Mouse (Mus musculus): ENCODE measurements around the gene Ntn1. TPM values are rescaled to one million over a fixed set of nuclear protein-coding genes. Genes with fewer than 3 reads are reported as not detected.

The Ntn1 gene
- polyA plus RNA-seq, 1 experiment from 2014 or later: 67.1 TPM

DNA sequence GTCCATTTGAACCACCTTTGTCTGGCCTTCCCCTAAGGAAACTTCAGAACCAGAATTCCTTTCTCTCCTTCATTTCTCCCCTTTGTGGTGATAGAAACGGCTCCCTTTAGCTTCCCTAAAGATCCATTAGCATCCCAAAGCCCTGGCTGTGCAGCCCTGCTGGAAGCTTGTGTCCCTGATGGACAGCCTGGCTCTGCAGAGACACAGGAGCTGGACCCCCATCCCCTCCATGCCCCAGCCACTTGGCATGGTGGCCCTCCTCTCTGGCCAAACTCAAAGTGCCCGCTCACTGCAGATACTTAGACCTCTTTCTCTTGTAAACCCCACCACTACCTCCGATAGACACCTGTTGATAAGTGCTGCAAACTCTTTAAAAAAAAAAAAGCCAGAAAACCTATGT is 45.8 kb downstream of the Ntn1 start:
- H3K27me3 ChIP-seq: no peaks in the 10 kb centered on the region
- ATAC-seq (no peak), DNase-seq (ENCODE audit: low read depth, low spot score) (no peak)
- ChIA-PET POLR2A (interaction anchor here (0.6 kb wide), 1 partner anchor 8 kb away, joined by 4 read pairs; no protein-coding TSS in a partner anchor), CTCF (interaction anchor here (1.3 kb wide), 1 partner anchor 53 kb away, joined by 3 read pairs; no protein-coding TSS in a partner anchor)
- TF ChIP-seq CTCF (IDR thresholded peaks at IDR 0.05): no peak
- in situ Hi-C loops (cut with MboI; ENCODE audit: low pct_unique_long_range_greater_than_20kb): no loop called here

- CTCF ChIA-PET: interaction anchor here (0.8 kb wide), 1 partner anchor 20 kb away, joined by 5 read pairs; no protein-coding TSS in a partner anchor
- in situ Hi-C loops (cut with MboI; ENCODE audit: low pct_unique_long_range_greater_than_20kb): no loop called here
Observed at GRCm38 (mm10) chr11:68352236-68352635, 48.4 kb downstream of the Ntn1 start.

DNA sequence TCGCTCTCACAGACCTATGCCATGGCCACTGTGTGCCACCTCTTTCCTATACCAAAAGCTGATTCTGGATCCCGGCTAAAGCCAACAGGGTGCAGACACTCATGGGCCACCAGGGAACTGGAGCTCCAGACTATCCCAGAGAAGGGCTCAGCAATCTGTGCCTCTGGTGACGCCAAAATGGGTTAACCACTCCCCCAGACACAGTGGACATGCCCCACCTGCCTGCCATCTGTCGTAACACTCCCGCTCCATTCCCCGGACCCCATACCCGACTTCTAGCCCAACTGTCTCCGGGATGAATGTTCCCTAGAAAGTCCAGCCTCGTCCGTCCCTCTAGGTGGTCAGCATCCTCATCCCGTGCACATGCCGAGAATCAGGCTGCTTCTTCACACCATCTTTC is 51.8 kb downstream of the Ntn1 start:
- ATAC-seq (no peak), DNase-seq (ENCODE audit: low read depth, low spot score) (no peak)
- ChIA-PET CTCF (no interaction called here), POLR2A (interaction anchor here (0.6 kb wide), 1 partner anchor 9 kb away, joined by 5 read pairs; no protein-coding TSS in a partner anchor)
- in situ Hi-C loops (cut with MboI; ENCODE audit: low pct_unique_long_range_greater_than_20kb): no loop called here
- H3K27me3 ChIP-seq: no peaks in the 10 kb centered on the region
- TF ChIP-seq CTCF (IDR thresholded peaks at IDR 0.05): no peak

More at GRCm38 (mm10) chr11:68352236-68352635, 48.4 kb downstream of the Ntn1 start:
- DNase-seq (ENCODE audit: low read depth, low spot score): no peak
- no peak for ATAC-seq
- no peak for TF ChIP-seq CTCF (IDR thresholded peaks at IDR 0.05)
- POLR2A ChIA-PET: interaction anchor here (0.6 kb wide), 1 partner anchor 15 kb away, joined by 5 read pairs; no protein-coding TSS in a partner anchor
- H3K27me3 ChIP-seq: no peaks in the 10 kb centered on the region

DNA sequence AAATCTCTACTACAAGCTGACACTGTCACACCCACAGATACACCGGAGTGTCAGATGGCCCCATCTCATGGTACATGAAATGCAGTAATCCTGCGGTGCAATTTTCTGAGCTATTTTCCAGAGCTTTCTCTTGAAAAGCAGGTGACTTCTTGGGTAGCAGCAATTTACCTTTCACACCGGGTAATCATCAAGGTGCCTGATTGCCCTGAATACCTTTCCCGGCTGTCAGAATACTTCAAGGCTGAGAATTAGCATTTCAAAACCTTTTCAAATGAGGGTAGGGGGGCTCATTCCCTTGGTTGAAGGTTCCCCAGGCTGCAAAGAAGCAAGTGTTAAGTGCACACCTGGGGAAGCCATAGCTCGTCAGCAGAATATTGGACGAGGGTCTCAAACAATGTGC is 52.5 kb downstream of the Ntn1 start:
- no peak for TF ChIP-seq CTCF (IDR thresholded peaks at IDR 0.05)
- DNase-seq (ENCODE audit: low read depth, low spot score): no peak
- POLR2A ChIA-PET: interaction anchor here (0.6 kb wide), 1 partner anchor 9 kb away, joined by 5 read pairs; no protein-coding TSS in a partner anchor
- no peak for ATAC-seq
- in situ Hi-C loops (cut with MboI; ENCODE audit: low pct_unique_long_range_greater_than_20kb): no loop called here
- CTCF ChIA-PET: no interaction called here
- H3K27me3 ChIP-seq: no peaks in the 10 kb centered on the region

GRCm38 (mm10) chr11:68347508-68347907 is 53.1 kb downstream of the Ntn1 start:
- in situ Hi-C loops (cut with MboI; ENCODE audit: low pct_unique_long_range_greater_than_20kb): no loop called here
- ATAC-seq (no peak), DNase-seq (ENCODE audit: low read depth, low spot score) (no peak)
- H3K27me3 ChIP-seq: no peaks in the 10 kb centered on the region
- ChIA-PET CTCF (no interaction called here), POLR2A (no interaction called here)
- TF ChIP-seq CTCF (IDR thresholded peaks at IDR 0.05): no peak

GRCm38 (mm10) chr11:68346099-68346498 is 54.5 kb downstream of the Ntn1 start:
- in situ Hi-C loops (cut with MboI; ENCODE audit: low pct_unique_long_range_greater_than_20kb): no loop called here
- CTCF ChIA-PET: no interaction called here
- DNase-seq (ENCODE audit: low read depth, low spot score) (no peak), ATAC-seq (no peak)
- no peak for TF ChIP-seq CTCF (IDR thresholded peaks at IDR 0.05)
- POLR2A ChIA-PET: no interaction called here
- no peaks in the 10 kb centered on the region for H3K27me3 ChIP-seq

DNA sequence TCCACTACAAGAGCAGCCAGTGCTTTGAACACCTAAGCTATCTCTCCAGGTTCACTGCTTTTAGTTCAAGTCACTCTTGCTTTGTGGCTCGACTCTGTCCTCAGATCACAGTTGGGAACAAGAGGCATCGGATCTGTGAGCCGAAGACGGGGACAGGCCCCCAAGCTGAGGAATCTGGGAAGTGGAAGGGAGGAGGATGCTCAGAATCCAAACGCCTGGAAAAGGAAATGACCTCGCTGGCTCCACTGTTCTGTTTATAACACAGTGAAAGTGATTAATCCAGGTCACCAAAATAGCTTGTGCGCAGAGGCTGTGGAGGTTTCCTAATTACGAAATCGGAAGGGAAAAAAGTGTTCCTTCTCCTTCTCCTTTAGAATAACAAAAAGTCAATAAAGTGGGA is 56.4 kb downstream of the Ntn1 start:
- no peak for DNase-seq (ENCODE audit: low read depth, low spot score)
- ChIA-PET POLR2A (interaction anchor here (0.7 to 1.3 kb wide), 2 partner anchors 17 to 32 kb away, joined by 4 read pairs; no protein-coding TSS in a partner anchor), CTCF (interaction anchor here (1.1 kb wide), 1 partner anchor 29 kb away, joined by 3 read pairs; no protein-coding TSS in a partner anchor)
- no peak for TF ChIP-seq CTCF (IDR thresholded peaks at IDR 0.05)
- no peaks in the 10 kb centered on the region for H3K27me3 ChIP-seq
- ATAC-seq: no peak
- in situ Hi-C loops (cut with MboI; ENCODE audit: low pct_unique_long_range_greater_than_20kb): no loop called here

DNA sequence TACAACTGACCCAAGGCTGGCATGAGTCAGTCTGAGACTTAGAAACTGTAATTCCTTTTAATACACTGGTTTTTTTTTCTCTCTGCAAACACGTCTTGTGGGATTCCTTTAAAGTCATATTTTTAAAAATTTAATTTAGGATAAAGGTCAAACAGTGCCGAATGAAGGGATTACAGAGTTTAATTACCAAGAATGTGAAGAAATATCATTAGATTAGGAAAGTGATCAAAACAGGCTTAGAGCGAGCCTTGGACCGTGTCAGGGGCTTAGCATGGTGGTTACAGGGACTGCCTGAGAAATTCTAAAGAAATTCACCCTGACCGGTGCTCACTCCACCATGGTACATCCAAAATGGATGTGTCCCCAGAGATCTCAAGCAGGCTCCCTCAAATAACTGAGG is 57.9 kb downstream of the Ntn1 start:
- H3K27me3 ChIP-seq: no peaks in the 10 kb centered on the region
- ATAC-seq: peak; percentile 79
- DNase-seq (ENCODE audit: low read depth, low spot score): peak; percentile 94
- POLR2A ChIA-PET: interaction anchor here (1.3 to 1.6 kb wide), 2 partner anchors 19 to 35 kb away, joined by 4 to 6 read pairs; no protein-coding TSS in a partner anchor
- TF ChIP-seq CTCF (IDR thresholded peaks at IDR 0.05): no peak
- CTCF ChIA-PET: interaction anchor here (1.0 to 1.5 kb wide), 3 partner anchors 10 to 92 kb away, joined by 3 to 4 read pairs (median 3); no protein-coding TSS in a partner anchor
- in situ Hi-C loops (cut with MboI; ENCODE audit: low pct_unique_long_range_greater_than_20kb): no loop called here

DNA sequence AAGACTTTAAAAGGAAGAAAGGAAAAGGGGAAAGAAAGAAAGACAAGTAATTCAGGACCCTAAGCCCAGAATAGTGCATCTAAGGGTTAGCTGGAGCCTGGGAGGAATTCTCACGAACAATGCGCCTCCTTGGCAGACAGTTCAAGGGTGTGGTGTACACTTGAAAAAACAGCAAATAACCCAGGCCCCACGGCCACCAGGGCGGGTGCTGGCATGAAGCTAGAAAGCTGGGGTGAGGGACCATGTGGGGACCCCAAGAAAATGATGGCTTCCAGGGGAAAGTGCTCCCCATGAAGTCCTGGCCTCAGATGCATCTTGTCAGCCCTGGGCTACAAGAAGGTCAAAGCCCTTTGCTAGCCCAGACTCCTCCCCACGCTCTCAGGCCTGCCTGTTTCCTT is 58.6 kb downstream of the Ntn1 start:
- ATAC-seq (peak; percentile 12), DNase-seq (ENCODE audit: low read depth, low spot score) (no peak)
- POLR2A ChIA-PET: interaction anchor here (1.6 kb wide), 1 partner anchor 36 kb away, joined by 6 read pairs; no protein-coding TSS in a partner anchor
- in situ Hi-C loops (cut with MboI; ENCODE audit: low pct_unique_long_range_greater_than_20kb): no loop called here
- no peaks in the 10 kb centered on the region for H3K27me3 ChIP-seq
- CTCF ChIA-PET: interaction anchor here (1.5 kb wide), 1 partner anchor 91 kb away, joined by 4 read pairs; no protein-coding TSS in a partner anchor
- no peak for TF ChIP-seq CTCF (IDR thresholded peaks at IDR 0.05)

DNA sequence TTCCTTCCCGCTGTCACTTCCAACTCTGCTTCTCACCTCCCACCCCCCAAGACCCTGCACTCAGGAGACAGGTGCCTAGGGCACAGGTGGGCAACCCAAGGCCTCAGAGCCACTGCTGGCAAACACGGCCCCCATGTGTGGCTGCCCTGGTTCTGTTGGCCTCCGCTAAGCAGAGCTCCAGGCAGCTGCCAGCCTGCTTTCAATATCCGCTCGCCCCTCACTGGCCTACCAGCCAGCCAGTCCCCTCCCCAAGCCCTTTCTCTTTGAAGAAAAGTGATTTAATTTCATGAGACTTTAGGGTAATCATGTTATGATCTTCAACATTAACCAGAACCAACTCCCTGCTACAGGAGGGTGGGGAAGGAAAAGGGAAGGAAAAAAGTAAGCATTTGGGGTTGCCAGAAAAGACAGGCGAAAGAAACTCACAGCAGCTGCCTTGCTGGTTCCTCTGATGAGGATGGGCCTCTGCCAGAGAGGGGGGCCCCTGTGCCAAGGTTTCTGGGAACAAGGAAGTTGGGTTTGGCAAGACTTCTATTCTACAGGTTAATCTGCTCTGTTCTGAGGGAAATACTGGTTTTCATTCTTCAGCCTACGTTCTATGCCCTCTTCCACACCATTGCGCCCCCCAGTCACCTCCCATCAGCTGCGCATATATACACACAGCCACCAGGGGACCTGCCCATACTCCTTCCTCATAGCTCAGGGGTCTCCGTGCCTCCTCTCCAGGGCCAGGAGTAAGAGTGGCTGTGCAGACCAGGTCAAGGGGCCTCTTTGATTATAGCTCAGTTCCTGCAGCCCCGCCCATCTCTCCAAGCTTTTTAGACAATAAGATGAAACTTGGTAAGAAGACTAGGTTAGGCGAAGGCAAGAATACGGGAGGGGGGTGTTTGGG is 59.3 kb downstream of the Ntn1 start:
- H3K27me3 ChIP-seq: no peaks in the 10 kb centered on the region
- DNase-seq (ENCODE audit: low read depth, low spot score): no peak
- no peak for ATAC-seq
- ChIA-PET CTCF (interaction anchor here (1.2 to 1.4 kb wide), 2 partner anchors 38 to 66 kb away, joined by 3 read pairs; no protein-coding TSS in a partner anchor), POLR2A (interaction anchor here (0.6 to 1.6 kb wide), 2 partner anchors 36 to 210 kb away, joined by 3 to 6 read pairs; no protein-coding TSS in a partner anchor)
- in situ Hi-C loops (cut with MboI; ENCODE audit: low pct_unique_long_range_greater_than_20kb): no loop called here
- no peak for TF ChIP-seq CTCF (IDR thresholded peaks at IDR 0.05)
